Mouse (Mus musculus) spleen, postnatal 10 days (tissue): Measurements from ENCODE around the gene Ppp2r5c.

Source experiments
- DNase-seq, 2 experiments: peaks; one replicate each; pipeline ENCODE4 v3.0.0; 2021 to 2022; ENCODE audit warnings: low spot score in 2 of 2

The Ppp2r5c gene

GRCm38 (mm10) chr12:110556861-110557628 is 110.1 kb downstream of the Ppp2r5c start:
- no peak for DNase-seq

- no peak for DNase-seq
Observed at GRCm38 (mm10) chr12:110558175-110558574, 111.3 kb downstream of the Ppp2r5c start.

GRCm38 (mm10) chr12:110563383-110563782 is 116.5 kb downstream of the Ppp2r5c start:
- no peak for DNase-seq

GRCm38 (mm10) chr12:110564848-110565247 is 117.9 kb downstream of the Ppp2r5c start:
- DNase-seq = no peak

GRCm38 (mm10) chr12:110566366-110566765 is 119.4 kb downstream of the Ppp2r5c start:
- no peak for DNase-seq

GRCm38 (mm10) chr12:110571050-110571449 is 124.1 kb downstream of the Ppp2r5c start:
- no peak for DNase-seq

- DNase-seq = no peak
Observed at GRCm38 (mm10) chr12:110572351-110572750, 125.4 kb downstream of the Ppp2r5c start.

- DNase-seq = no peak
Observed at GRCm38 (mm10) chr12:110573635-110574034, 126.7 kb downstream of the Ppp2r5c start.

- DNase-seq = no peak
Observed at GRCm38 (mm10) chr12:110575926-110576325, 129.0 kb downstream of the Ppp2r5c start.

- DNase-seq = no peak
Observed at GRCm38 (mm10) chr12:110578333-110578732, 131.4 kb downstream of the Ppp2r5c start.

- DNase-seq = no peak
Observed at GRCm38 (mm10) chr12:110588622-110589021, 141.7 kb downstream of the Ppp2r5c start.

GRCm38 (mm10) chr12:110590804-110591259 is 143.9 kb downstream of the Ppp2r5c start:
- no peak for DNase-seq

GRCm38 (mm10) chr12:110591260-110591883 is 144.5 kb downstream of the Ppp2r5c start:
- peak; percentile 90 to 97 for DNase-seq

- peak; percentile 59 to 80 for DNase-seq
Observed at GRCm38 (mm10) chr12:110598527-110598926, 151.6 kb downstream of the Ppp2r5c start.

GRCm38 (mm10) chr12:110599791-110600190 is 152.9 kb downstream of the Ppp2r5c start:
- DNase-seq = no peak

GRCm38 (mm10) chr12:110600225-110600991 is 153.5 kb downstream of the Ppp2r5c start:
- no peak for DNase-seq

GRCm38 (mm10) chr12:110601241-110602218 is 154.6 kb downstream of the Ppp2r5c start, which contains the start of gene Dync1h1:
Gene Dync1h1 (plus strand): TSS chr12:110601452.
- peak; percentile 92 to 97 for DNase-seq

GRCm38 (mm10) chr12:110606161-110606560 is 159.2 kb downstream of the Ppp2r5c start:
- peak in 1 of 2 experiments; percentile 37 for DNase-seq

- no peak for DNase-seq
Observed at GRCm38 (mm10) chr12:110606676-110607075, 159.8 kb downstream of the Ppp2r5c start.

GRCm38 (mm10) chr12:110608460-110609152 is 161.7 kb downstream of the Ppp2r5c start:
- no peak for DNase-seq
